Mouse (Mus musculus) frontal cortex, postnatal 36 days (tissue): ENCODE results near the gene Spata31d1b.

ENCODE experiments used
- DNase-seq, 2 experiments: peaks; one replicate each; pipeline ENCODE4 v3.0.0; 2022; ENCODE audit warnings: low spot score in 2 of 2

Spata31d1b gene

GRCm38 (mm10) chr13:59746711-59747110 lies 34.6 kb downstream of the Spata31d1b start, which contains the start of gene 1700014D04Rik:
1700014D04Rik (minus strand) TSS chr13:59746752.
- peak; percentile 67 for DNase-seq

GRCm38 (mm10) chr13:59750310-59750709 lies 38.2 kb downstream of the Spata31d1b start:
- DNase-seq: no peak

GRCm38 (mm10) chr13:59756906-59757305 lies 44.8 kb downstream of the Spata31d1b start:
- DNase-seq: no peak

- no peak for DNase-seq
Measured at GRCm38 (mm10) chr13:59762791-59763190, 50.7 kb downstream of the Spata31d1b start.

GRCm38 (mm10) chr13:59766786-59767515 lies 54.9 kb downstream of the Spata31d1b start:
- no peak for DNase-seq

GRCm38 (mm10) chr13:59768531-59768930 lies 56.4 kb downstream of the Spata31d1b start:
- no peak for DNase-seq
